Mouse (Mus musculus): ENCODE data around the gene Gba.

GRCm38 (mm10) chr3:89208075-89208657, 5.4 kb downstream of the Gba start:
- TF ChIP-seq CTCF (IDR thresholded peaks at IDR 0.05; ENCODE audit: extremely low read depth, insufficient read depth, insufficient read length, insufficient replicate concordance): no peak
- no peak for TF ChIP-seq POLR2A (IDR thresholded peaks at IDR 0.05; ENCODE audit: low read depth, low read length)
